Mouse (Mus musculus) c-Kit-positive CD71-negative TER-119-negative erythroid progenitor cells, embryonic 14.5 days (primary cell): ENCODE measurements around the gene Prr23a2.
"Not testable (repeated sequence)": the region's sequence is repeated elsewhere in the genome, so short reads cannot be mapped to it uniquely, and the experiment has no call there.

Source experiments
- DNase-seq: peaks from one replicate; pipeline ENCODE4 v3.0.0-alpha.2; 2013; ENCODE audit warnings: low read depth

Gene Prr23a2

GRCm38 (mm10) chr9:98856210-98856609 lies at the start of gene Prr23a2:
TSS of gene Prr23a2 (plus strand) at chr9:98856494.
- no peak for DNase-seq

- no peak for DNase-seq
Measured at GRCm38 (mm10) chr9:98807631-98808030, 48.7 kb upstream of the Prr23a2 start.

GRCm38 (mm10) chr9:98809526-98809925 lies 46.8 kb upstream of the Prr23a2 start:
- not testable (repeated sequence) for DNase-seq

GRCm38 (mm10) chr9:98816066-98816465 lies 40.2 kb upstream of the Prr23a2 start:
- DNase-seq = no peak

- DNase-seq = no peak
Measured at GRCm38 (mm10) chr9:98817592-98817991, 38.7 kb upstream of the Prr23a2 start.

- DNase-seq = no peak
Measured at GRCm38 (mm10) chr9:98818971-98819370, 37.3 kb upstream of the Prr23a2 start.

GRCm38 (mm10) chr9:98819481-98819880 lies 36.8 kb upstream of the Prr23a2 start:
- DNase-seq = no peak

GRCm38 (mm10) chr9:98820461-98820860 lies 35.8 kb upstream of the Prr23a2 start:
- no peak for DNase-seq

- DNase-seq = no peak
Measured at GRCm38 (mm10) chr9:98821067-98821466, 35.2 kb upstream of the Prr23a2 start.

GRCm38 (mm10) chr9:98823805-98824204 lies 32.5 kb upstream of the Prr23a2 start:
- DNase-seq = no peak

- DNase-seq = no peak
Measured at GRCm38 (mm10) chr9:98829508-98829907, 26.8 kb upstream of the Prr23a2 start.

GRCm38 (mm10) chr9:98837537-98838074 lies 18.7 kb upstream of the Prr23a2 start:
- DNase-seq = no peak

GRCm38 (mm10) chr9:98842117-98842516 lies 14.2 kb upstream of the Prr23a2 start, which contains the start of gene Prr23a1:
TSS of gene Prr23a1 (plus strand) at chr9:98842503.
- no peak for DNase-seq

GRCm38 (mm10) chr9:98863463-98863862 lies 7.2 kb downstream of the Prr23a2 start:
- no peak for DNase-seq

- DNase-seq = no peak
Measured at GRCm38 (mm10) chr9:98864571-98864970, 8.3 kb downstream of the Prr23a2 start, which contains the start of gene Prr23a3. TSS of gene Prr23a3 (plus strand) at chr9:98864767.

- no peak for DNase-seq
Measured at GRCm38 (mm10) chr9:98901486-98901885, 45.2 kb downstream of the Prr23a2 start.

- no peak for DNase-seq
Measured at GRCm38 (mm10) chr9:98902819-98903218, 46.5 kb downstream of the Prr23a2 start, which contains the start of gene 7420426K07Rik. TSS of gene 7420426K07Rik (plus strand) at chr9:98903119.
